Mouse (Mus musculus) CD4-positive, CD25-positive, alpha-beta regulatory T cell, adult 4 months (primary cell): ENCODE data around the gene Wdr64. TPM values are rescaled to one million over a fixed set of nuclear protein-coding genes. Genes with fewer than 3 reads are reported as not detected.

Source experiments
- ATAC-seq: one replicate; pipeline ENCODE4 v1.8.0; 2017
- polyA plus RNA-seq, 2 experiments: library from polyadenylated mRNA; unstranded; fragments of 100-300 nt; shearing (Covaris generic); gene quantifications; one replicate each; pipeline ENCODE4 v1.2.1; 2017

The Wdr64 gene
- polyA plus RNA-seq, 2 experiments from 2014 or later: not detected

DNA sequence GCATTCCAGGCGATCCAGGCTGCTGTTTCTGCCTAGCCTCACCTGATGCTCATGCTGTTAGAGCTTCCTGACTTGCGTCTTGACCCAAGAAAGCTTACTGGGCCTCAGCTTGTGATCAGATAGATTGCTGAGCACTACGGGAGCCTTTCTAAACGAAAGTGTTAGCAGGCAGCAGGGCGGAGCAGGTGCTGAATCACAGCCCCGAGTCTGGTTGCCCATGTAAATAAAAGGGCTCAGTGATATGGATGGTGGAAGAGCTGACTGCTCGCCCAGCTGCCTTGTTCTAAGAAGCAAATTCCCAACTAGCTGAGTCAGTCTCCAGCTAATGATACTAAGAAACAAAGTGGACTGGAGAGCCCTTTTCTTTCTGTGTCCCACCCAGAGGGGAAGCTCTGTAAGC is 27.4 kb downstream of the Wdr64 start:
- ATAC-seq: no peak

DNA sequence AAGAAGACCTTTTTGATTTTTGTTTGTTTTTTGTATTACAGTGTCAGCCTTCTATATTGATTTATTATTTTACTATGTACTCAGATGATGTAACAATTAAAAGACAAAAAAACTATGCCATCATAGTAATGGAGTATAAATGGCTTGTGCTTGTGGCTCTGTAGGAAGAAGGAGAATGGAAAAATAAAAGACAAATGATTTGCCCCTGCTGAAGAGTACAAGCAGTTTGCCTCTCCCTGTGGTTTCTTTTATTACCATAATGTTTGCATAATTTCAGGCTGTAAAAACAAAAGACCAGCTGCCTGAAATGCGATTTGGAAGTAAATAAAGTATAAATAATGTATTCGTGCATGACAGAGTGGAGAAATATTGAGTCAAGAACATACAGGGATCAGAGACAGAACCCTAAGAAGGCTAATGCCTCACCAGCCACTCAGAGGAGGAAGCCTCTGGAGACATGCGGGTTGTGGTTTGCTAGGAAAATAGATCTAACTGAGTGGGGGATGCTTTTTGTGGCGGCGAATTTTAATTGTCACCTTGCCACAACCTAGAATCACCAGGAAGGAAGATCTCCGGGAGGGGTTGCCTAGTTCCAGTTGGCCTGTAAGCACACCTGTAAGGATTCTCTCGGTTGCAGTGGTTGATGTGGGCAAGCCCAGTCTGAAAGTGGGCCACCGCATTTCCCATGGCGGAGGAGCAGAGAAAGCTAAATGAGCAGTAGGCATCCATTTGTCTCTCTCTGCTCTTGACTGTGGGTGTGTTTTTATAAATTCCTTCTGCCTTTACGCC is 56.4 kb downstream of the Wdr64 start:
- ATAC-seq: no peak

- no peak for ATAC-seq
Measured at GRCm38 (mm10) chr1:175794668-175795067, 96.3 kb downstream of the Wdr64 start.

DNA sequence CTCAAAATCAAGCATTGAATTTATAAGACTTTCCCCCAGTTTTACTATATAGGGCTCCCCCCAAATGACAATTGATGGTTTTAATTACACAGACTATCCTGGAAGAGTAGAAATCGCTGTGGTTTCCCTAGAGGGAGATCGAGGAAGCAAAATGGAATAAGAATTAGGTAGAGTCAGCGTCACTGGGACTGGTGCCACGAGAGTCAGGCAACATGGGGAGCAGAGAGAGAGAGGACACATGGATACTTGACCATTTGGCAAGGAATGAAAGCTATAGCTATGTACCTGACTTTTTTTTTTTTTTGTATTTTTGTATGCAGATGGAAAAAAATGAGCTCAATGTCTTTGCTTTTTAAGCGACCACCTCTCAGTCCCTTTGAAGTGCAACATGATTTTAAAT is 110.0 kb downstream of the Wdr64 start:
- no peak for ATAC-seq

DNA sequence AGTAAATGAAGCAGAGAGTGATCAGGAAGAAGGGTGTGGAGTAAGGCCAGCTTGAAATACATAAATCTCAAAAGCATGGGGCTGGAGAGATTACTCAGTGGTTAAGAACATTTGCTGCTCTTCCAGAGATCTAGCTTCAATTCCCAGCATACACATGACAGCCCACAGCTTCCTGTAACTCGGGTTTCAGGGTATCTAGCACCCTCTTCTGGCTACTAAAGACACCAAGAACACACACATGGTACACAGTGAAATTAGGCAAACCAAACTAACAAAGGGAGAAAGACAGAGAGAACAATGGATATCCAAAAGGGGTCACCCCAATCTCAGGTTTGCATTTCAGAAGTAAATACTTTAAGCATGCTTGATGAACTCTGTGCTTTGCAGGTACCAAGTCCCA is 113.2 kb downstream of the Wdr64 start:
- no peak for ATAC-seq

GRCm38 (mm10) chr1:175823815-175824438 is 125.5 kb downstream of the Wdr64 start:
- no peak for ATAC-seq

DNA sequence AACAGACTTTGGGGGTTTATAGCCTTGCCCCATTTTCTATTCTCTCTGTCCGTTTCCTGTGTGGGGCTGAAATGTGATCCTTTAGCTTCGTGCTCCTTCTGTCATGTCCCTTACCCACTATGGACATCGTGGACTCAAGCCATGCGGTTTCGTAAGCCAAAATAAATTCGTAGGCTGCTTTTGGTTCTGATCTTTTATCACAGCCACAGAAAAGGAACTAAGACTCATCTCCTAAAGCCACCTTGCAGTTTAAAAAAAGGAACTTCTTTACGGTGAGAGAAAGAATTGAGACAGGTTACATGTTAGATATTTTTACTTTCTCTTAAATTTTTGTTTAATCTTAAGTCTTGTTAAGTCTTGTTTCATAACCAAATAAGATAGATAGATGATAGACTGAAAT is 130.1 kb downstream of the Wdr64 start:
- ATAC-seq: no peak

GRCm38 (mm10) chr1:175829220-175829619 is 130.8 kb downstream of the Wdr64 start:
- ATAC-seq: no peak

- ATAC-seq: no peak
Measured at GRCm38 (mm10) chr1:175855515-175855914, 157.1 kb downstream of the Wdr64 start.

Other genes starting within 250 kb of the Wdr64 start
- not detected for gene Rgs7, start 206.1 kb upstream of the Wdr64 start, polyA plus RNA-seq
- gene Kmo, start 78.2 kb upstream of the Wdr64 start, polyA plus RNA-seq: 1 to 10 TPM in 1 of 2 experiments, under 1 TPM in 1; 0.86 to 1.2 TPM
- gene Fh1, start 73.0 kb upstream of the Wdr64 start, polyA plus RNA-seq: 10 to 100 TPM; 55.8 to 66.7 TPM
- not detected for gene Opn3, start 5.8 kb upstream of the Wdr64 start, polyA plus RNA-seq
- under 1 TPM; 0.22 to 0.44 TPM for gene Chml, start 5.7 kb upstream of the Wdr64 start, polyA plus RNA-seq
- gene Exo1, start 182.0 kb downstream of the Wdr64 start, polyA plus RNA-seq: 1 to 10 TPM; 2.9 to 3.4 TPM
- not detected for gene Gm38100, start 221.7 kb downstream of the Wdr64 start, polyA plus RNA-seq